Mouse (Mus musculus) spleen, postnatal 10 days (tissue): Measurements from ENCODE around the gene Lsm10.
"Not testable (repeated sequence)": the region's sequence is repeated elsewhere in the genome, so short reads cannot be mapped to it uniquely, and the experiment has no call there.

Experiments
- DNase-seq, 2 experiments: peaks; one replicate each; pipeline ENCODE4 v3.0.0; 2021 to 2022; ENCODE audit warnings: low spot score in 2 of 2

The Lsm10 gene

DNA sequence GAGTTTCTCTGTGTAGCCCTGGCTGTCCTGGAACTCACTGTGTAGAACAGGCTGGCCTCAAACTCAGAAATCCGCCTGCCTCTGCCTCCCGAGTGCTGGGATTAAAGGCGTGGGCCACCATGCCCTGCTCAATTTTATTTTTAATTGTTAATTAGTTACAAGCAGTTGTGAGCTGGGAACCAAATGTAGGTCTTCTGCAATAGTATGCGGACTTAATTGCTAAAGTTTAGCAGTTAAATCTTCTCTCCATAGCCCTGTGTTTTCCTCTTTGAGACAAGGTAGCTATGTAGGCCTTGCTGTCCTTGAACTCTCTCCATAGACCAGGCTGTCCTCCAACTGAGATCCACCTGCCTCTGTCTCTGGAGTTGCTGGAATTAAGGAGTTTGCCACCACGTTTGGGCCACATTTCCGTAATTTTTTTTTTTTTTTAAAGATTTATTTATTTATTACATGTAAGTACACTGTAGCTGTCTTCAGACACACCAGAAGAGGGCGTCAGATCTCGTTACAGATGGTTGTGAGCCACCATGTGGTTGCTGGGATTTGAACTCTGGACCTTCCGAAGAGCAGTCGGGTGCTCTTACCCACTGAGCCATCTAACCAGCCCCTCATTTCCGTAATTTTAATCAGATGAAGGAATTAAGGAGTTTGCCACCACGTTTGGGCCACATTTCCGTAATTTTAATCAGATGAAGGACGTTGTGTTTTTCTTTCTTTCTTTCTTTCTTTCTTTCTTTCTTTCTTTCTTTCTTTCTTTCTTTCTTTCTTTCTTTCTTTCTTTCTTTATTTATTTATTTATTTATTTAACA, 597 bp upstream of the Lsm10 start:
- DNase-seq = not testable (repeated sequence)

DNA sequence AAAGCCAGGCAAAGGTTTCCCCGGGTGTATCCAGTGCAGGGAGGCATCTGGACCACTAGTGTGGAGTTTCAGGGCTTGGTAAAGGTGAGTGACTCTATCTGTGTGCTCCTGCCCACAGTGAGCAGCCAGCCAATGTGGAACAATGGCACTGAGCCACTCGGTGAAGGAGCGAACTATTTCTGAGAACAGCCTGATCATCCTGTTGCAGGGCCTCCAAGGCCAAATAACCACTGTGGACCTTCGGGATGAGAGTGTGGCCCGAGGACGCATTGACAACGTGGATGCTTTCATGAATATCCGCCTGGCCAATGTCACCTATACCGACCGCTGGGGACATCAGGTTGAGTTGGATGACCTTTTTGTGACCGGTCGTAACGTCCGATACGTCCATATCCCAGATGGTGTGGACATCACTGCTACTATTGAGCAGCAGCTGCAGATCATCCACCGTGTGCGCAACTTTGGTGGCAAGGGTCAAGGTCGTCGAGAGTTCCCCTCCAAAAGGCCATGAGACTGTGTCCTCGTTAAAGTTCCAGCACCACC, 1.4 kb downstream of the Lsm10 start:
- no peak for DNase-seq

DNA sequence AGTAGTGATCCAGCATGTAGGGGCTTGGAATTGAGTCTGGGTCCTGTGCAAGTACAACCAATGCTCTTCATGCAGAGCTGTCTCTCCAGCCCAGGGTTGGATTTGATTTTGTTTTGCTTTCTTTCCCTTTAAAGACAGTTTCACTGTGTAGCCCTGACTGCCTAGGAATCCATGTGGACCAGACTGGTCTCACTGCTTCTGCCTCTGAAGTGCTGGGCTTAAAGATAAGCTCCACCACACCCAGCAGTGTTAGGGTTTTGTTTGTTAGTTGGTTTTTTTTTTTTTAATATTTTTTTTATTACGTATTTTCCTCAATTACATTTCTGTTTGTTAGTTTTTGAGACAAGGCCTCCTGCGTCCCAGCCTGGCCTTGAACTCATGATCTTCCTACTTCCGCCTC, 2.9 kb downstream of the Lsm10 start:
- no peak for DNase-seq

DNA sequence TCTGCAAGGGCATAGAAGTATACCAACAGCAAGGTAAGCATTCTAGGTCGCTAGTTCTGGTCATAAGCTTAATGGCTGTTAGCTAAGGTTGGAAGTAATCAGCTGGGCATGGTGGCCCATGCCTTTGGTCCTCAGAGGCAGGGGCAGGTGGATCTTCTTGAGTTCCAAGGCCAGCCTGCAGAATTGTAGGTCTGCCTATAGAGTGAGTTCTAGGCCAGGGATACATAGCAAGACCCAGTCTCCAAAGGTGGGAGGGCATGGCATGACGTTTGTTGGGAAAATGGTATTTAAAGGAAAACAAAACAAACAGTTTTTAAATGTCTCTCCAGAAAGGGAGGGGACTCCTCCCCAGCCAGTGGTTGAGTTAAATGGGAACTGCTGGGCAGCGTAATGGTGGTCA, 4.3 kb downstream of the Lsm10 start:
- no peak for DNase-seq

DNA sequence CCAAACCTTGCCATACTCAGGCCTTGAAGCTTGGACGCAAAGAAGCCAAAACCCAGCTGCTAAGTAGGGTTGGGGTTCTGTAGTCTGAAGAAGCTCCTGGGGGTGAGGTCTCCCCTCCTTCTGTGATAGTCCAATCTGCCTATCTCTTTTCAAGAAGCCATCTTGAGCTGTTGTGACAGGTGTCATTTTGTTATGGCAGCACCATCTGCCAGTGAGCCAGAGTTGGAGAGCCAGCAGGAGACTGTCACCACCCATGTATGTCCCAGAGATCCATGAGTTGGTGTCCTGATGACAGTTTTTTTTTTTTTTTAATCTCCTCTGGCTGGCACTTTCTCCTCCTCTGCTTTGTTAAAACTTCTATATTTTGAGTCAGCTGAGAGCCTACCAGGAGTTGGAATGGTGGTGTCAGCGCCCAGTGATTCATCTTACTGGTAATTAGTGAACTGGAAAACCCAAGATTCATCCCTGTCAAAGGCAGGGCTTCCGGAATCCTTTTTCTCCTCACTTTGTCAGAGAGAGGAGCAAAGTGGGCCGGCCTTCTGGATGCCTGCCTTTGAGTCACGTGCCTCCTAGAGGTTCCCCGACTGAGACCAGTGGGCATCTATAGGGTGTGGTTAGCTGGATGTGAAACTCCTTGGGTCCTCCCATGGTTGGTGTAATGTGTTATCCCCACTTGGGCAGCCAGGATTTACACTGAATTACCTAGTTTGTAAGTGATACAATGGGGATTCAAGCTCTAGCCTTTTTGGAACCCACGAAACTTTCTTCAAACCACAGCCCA, 5.8 kb downstream of the Lsm10 start:
- peak in 1 of 2 experiments; percentile 38 for DNase-seq

DNA sequence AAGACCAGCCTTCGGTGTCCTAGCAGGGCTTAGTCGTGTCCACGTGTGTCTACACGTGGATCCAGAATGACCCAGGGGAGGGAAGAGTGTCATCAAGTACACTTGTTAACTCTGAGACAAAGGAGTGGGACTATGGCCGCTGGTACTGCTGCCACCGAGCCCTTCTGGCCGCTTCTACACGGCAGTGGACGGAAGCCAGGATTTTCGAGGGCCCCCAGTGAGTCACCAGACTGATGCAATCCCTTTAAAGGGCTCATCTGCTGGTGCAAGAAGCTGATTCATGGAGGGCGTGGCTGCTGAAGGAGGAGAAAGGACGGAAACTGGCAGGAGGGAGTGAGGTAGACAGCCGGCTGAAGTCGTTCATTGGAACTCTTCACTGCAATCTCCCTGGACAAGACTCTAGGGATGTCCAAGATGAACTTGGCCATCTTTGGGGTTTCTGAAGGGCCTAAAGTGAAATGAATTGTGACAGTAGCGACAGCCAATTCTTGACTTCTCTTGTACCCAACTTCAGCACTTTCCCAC, 6.7 kb downstream of the Lsm10 start:
- peak; percentile 73 to 87 for DNase-seq

GRCm38 (mm10) chr4:126103590-126104068, 7.2 kb downstream of the Lsm10 start, which contains the start of gene Stk40:
TSS of gene Stk40 (plus strand) at chr4:126103957.
- peak; percentile 91 to 95 for DNase-seq

DNA sequence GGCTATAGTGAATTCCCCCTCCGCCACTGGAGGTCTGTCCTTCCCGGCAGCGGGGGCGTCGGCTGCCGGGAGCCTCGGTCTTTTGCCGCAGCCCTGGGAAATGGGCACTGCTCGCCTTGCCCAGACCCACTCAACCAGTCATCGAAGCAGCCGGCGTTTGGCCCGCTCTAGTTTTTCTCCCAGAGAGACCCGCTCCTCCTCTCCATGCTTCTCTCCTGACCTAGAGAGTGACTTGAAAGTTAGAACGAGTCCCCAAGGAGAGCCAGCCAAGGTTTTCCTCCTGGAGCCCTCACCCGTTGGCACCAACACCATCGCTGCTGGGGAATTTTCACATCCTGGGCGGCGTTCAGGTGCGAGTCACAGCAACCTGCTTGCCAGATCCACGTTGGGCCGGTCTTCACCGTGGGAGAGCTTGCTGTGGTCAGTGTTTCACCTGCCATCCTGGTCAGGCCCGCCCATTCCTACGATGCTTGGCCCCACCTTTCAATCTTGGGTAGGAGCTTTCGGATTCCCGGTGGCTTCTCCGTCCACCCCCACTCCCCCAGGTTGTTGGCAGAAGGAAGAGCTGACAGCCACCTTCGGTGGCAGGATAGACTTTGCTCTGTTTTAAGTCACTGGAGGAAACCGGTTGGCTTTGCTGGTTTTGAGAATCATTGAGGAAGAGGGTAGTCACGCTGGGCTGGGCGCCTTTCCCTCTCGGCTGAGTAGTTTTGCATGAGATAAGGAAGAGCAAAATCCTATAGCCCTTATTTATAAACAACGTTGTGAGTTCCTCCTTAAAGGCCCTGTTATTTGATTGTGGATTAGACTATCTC, 8.0 kb downstream of the Lsm10 start:
- DNase-seq = peak; percentile 48 to 53

DNA sequence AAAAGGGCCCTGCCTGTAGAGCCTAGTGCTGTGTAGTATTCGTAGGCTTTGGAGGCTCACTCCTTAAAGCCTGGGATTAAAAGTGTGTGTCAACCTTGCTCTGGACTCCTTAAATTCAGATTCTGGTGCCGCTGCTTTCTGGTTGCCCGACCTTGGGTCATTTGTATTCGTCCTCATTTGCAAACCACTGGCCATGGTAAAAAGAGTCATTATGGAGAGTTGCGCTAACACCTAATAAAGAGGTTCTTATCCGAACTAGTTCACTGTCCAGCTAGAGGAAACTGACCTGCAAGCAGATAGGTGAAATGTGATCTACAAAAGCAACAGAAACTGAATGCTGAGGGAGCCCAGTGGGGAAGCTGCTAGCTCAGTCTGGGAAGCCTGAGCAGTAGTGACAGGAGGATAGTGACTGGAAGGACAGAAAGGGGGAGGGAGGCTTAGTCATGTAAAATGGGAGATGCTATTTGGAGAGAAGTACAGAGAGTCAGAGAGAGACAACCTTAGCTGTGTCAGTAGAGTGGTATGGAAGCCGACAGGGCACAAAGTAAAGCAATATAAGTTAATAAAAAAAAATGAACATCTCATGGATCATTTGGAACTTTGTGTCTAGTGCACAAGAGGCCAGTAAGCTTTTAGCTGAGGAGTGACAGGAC, 8.8 kb downstream of the Lsm10 start:
- DNase-seq = no peak

DNA sequence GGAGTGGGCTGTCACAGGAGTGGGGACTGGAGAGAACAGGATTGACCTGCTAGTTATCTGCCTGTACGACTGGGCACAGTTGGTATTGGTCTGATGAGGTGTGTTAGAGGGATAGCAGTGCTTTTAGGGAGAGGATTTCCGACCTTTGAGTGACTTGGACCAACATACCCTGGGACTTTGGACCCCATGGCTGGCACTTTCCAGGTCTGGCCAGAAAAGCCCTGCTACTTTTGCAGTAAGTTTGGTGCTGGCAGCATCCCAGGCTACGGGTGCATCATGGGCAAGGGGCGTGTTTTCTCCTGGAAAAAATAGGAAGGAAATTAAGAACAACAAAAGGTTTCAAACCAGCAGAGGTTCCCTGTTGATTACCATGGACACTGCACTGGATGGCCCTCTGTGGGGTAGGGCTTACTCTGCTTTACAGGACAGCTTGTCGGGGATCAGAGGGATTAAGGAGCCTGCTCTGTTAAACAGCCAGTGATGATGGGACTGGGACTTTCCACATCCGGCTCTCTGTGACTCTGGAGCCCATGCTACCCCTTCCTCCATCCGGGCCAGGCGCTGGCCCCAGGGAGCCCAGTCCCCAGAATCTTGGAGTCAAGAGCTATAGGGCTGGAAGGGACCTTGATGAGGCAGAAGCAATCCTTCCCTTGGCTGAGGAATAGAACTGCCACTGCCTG, 11.8 kb downstream of the Lsm10 start:
- no peak for DNase-seq

DNA sequence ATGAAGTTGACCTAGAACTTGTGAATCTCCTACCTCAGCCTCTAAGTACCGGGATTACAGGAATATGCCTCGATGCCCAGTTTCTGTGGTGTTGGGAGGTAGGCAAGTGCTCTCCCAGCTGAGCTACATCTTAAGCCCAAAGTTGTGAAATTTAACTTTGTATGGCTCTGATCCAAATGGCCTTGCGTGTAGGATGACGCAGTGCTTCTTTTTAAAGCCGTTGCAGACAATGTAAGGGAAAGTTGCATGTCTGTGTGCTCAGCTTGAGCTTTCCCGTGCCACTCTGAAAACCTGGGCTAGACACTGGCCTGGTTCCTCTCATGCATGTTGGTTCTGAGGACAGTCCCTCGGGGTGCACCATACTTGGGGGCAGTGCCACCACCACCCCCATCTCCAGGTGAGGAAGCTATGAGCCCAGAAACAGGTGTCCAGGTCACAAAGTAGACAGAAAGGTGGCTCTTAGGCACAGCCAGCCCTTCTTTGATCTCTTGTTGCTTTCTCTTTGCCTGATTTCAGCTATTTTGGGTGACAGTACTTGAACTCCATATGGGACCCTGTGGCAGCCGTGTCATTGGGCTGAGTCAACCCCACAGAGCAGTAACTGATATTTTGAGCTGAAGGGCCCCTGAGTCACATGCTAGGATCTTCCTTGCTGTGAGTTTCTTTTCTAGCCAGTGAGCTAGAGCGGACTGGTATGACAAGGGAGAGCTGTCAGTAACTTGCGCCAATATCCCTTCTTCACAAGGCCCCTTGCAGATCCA, 13.4 kb downstream of the Lsm10 start:
- no peak for DNase-seq

GRCm38 (mm10) chr4:126110374-126111152, 14.1 kb downstream of the Lsm10 start:
- peak; percentile 45 to 77 for DNase-seq

DNA sequence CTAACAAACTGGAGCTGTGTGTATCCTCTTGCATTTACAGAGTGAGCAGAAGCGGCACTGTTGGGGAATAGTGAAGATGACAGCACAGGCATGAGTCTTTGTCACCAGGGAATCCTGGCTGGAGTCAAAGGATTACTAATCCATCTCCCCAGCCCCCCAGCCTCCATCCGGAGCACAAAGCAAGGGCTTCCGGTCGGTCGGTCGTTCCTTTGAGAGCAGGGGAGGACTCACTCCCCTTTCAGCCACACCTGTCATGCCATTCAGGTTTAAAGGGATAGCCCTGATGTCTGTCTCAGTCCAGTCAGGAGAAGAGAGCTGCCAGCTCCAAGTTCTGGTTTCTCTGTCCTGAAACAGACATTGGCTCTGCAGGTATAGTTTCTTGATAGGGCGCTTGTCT, 14.7 kb downstream of the Lsm10 start:
- no peak for DNase-seq

- no peak for DNase-seq
Measured at GRCm38 (mm10) chr4:126113243-126113642, 16.8 kb downstream of the Lsm10 start.

GRCm38 (mm10) chr4:126113943-126114342, 17.5 kb downstream of the Lsm10 start:
- DNase-seq = peak; percentile 41 to 77

GRCm38 (mm10) chr4:126115411-126115810, 19.0 kb downstream of the Lsm10 start:
- DNase-seq = no peak

GRCm38 (mm10) chr4:126115871-126116521, 19.6 kb downstream of the Lsm10 start:
- no peak for DNase-seq

DNA sequence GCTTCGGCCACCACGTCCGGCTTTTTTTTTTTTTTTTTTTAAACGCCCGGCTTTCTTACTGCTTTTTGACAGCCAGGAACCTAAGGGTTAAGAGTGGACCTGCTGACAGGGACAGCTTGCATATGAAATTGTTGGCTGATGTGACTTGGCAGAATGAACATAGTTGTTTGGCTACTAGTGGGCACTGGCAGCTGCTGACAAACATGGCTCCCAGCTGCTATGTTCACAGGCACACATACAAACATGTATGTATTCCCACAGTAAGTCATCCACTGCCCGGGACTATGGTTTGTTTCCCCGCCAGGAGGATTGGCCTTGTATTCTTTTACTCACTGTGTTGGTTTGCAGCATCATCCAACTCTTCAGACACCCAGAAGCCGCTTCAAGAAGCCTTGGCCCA, 20.7 kb downstream of the Lsm10 start:
- no peak for DNase-seq
